Mouse (Mus musculus): ENCODE results near the gene Gm49336.

- no peak for TF ChIP-seq CTCF (IDR thresholded peaks at IDR 0.05; ENCODE audit: low read depth, low read length)
- no peak for TF ChIP-seq EP300 (IDR thresholded peaks at IDR 0.05; ENCODE audit: insufficient read depth, low read depth, low read length)
- TF ChIP-seq POLR2A (IDR thresholded peaks at IDR 0.05; ENCODE audit: insufficient read depth, low read length) = no peak
These were observed 35.0 kb upstream of the Gm49336 start for GRCm38 (mm10) chr14:60286194-60286863.

Data from ES-Bruce4 (cell line).